In genomic region chr2:128127691-128128292, GRCm38 (mm10) we compare ENCODE assay signal across 8 mouse cellular contexts. TPM values are rescaled to one million over a fixed set of nuclear protein-coding genes. Genes with fewer than 3 reads are reported as not detected.
DNase-seq lines count a peak whose midpoint lies in the region; ATAC-seq and TF ChIP-seq lines count a peak whose summit lies in the region.

No protein-coding gene starts in this region.

- peaks cover 7% of the 10 kb centered on the region; the same call in 1 of the 2 replicates for H3K36me3 ChIP-seq in heart, embryonic 11.5 days (ENCODE audit: control insufficient read depth, insufficient read depth, low read length)
- peaks cover 29% of the 10 kb centered on the region for H3K36me3 ChIP-seq in kidney, embryonic 14.5 days (ENCODE audit: control insufficient read depth, insufficient read depth, low read length)
- peaks cover 37% of the 10 kb centered on the region for H3K36me3 ChIP-seq in liver, embryonic 12.5 days
- no peaks in the 10 kb centered on the region for H3K36me3 ChIP-seq in myocyte (ENCODE audit: control insufficient read depth, insufficient read depth)
- H3K36me3 ChIP-seq in stomach, embryonic 16.5 days (ENCODE audit: control insufficient read depth, insufficient read depth, low read length), result 0 out of 2 replicates have a peak, but pooled peaks cover 7% of the 10 kb centered on the region

- peak; percentile 25; the same call in 1 of the 2 replicates for ATAC-seq in heart, embryonic 11.5 days (replicated peaks; ENCODE audit: insufficient number of reproducible peaks, low FRiP score, low TSS enrichment)
- ATAC-seq in kidney, embryonic 14.5 days (ENCODE audit: low FRiP score, low TSS enrichment), result peak; percentile 3; the same call in 1 of the 2 replicates
- ATAC-seq in liver, embryonic 12.5 days, result peak; percentile 17; the same call in 1 of the 2 replicates
- peak; percentile 35; the same call in 1 of the 2 replicates for ATAC-seq in stomach, embryonic 16.5 days (ENCODE audit: insufficient read depth, low FRiP score)

- peaks cover 15% of the 10 kb centered on the region for H3K27me3 ChIP-seq in heart, embryonic 11.5 days (ENCODE audit: control insufficient read depth, insufficient read depth, low read length)
- peaks cover 6% of the 10 kb centered on the region; the same call in 1 of the 2 replicates for H3K27me3 ChIP-seq in kidney, embryonic 14.5 days (ENCODE audit: control insufficient read depth, insufficient read depth, low read length)
- peaks cover 40% of the 10 kb centered on the region for H3K27me3 ChIP-seq in liver, embryonic 12.5 days (replicated peaks)
- no peaks in the 10 kb centered on the region for H3K27me3 ChIP-seq in myocyte (ENCODE audit: control insufficient read depth, insufficient read depth, insufficient read length)
- H3K27me3 ChIP-seq in stomach, embryonic 16.5 days (ENCODE audit: control insufficient read depth, insufficient read depth, low read length), result peaks cover 12% of the 10 kb centered on the region

- TF ChIP-seq POLR2A in bone marrow, adult 2 months (IDR thresholded peaks at IDR 0.05; ENCODE audit: borderline replicate concordance, control insufficient read depth, low read depth, low read length), result no peak
- TF ChIP-seq POLR2A in embryonic fibroblast, embryonic 13.5 days (IDR thresholded peaks at IDR 0.05; ENCODE audit: low read depth, low read length), result no peak
- no peak for TF ChIP-seq POLR2A in myocyte (IDR thresholded peaks at IDR 0.05; ENCODE audit: insufficient read length, low read depth)

- H3K9me3 ChIP-seq in heart, embryonic 11.5 days (replicated peaks; ENCODE audit: control insufficient read depth, low read length), result no peaks in the 10 kb centered on the region
- H3K9me3 ChIP-seq in kidney, embryonic 14.5 days (ENCODE audit: control insufficient read depth, low read length), result no peaks in the 10 kb centered on the region
- H3K9me3 ChIP-seq in liver, embryonic 12.5 days (replicated peaks), result no peaks in the 10 kb centered on the region
- H3K9me3 ChIP-seq in stomach, embryonic 16.5 days (replicated peaks; ENCODE audit: control insufficient read depth, low read length), result no peaks in the 10 kb centered on the region

- H3K4me2 ChIP-seq in heart, embryonic 11.5 days, result peak overlapping the region; percentile 99
- H3K4me2 ChIP-seq in kidney, embryonic 14.5 days (replicated peaks; ENCODE audit: low read depth, low read length), result peak overlapping the region; percentile 96
- H3K4me2 ChIP-seq in liver, embryonic 12.5 days, result peak overlapping the region; percentile 93
- H3K4me2 ChIP-seq in myocyte (ENCODE audit: low read depth), result peak overlapping the region; percentile 89
- peak overlapping the region; percentile 98 for H3K4me2 ChIP-seq in stomach, embryonic 16.5 days (ENCODE audit: low read depth, low read length)

- H3K4me1 ChIP-seq in bone marrow, adult 2 months (ENCODE audit: control insufficient read depth, insufficient read depth, low read length), result peaks cover 2% of the 10 kb centered on the region
- peaks cover 5% of the 10 kb centered on the region for H3K4me1 ChIP-seq in embryonic fibroblast, embryonic 13.5 days (ENCODE audit: control insufficient read depth, insufficient read depth, low read length)
- peaks cover 17% of the 10 kb centered on the region for H3K4me1 ChIP-seq in heart, embryonic 11.5 days (ENCODE audit: control insufficient read depth, insufficient read depth, low read length)
- H3K4me1 ChIP-seq in kidney, embryonic 14.5 days (ENCODE audit: control insufficient read depth, insufficient read depth, low read length), result peaks cover 35% of the 10 kb centered on the region
- H3K4me1 ChIP-seq in liver, embryonic 12.5 days, result peaks cover 47% of the 10 kb centered on the region
- H3K4me1 ChIP-seq in stomach, embryonic 16.5 days (ENCODE audit: control insufficient read depth, insufficient read depth, low read length), result peaks cover 28% of the 10 kb centered on the region

- peak overlapping the region; percentile 70 for H3K27ac ChIP-seq in bone marrow, adult 2 months (ENCODE audit: control insufficient read depth, insufficient read depth, low read depth, low read length, poor library complexity)
- peak overlapping the region; percentile 12; the same call in 1 of the 2 replicates for H3K27ac ChIP-seq in embryonic fibroblast, embryonic 13.5 days (ENCODE audit: insufficient read depth, low read length)
- H3K27ac ChIP-seq in heart, embryonic 11.5 days (ENCODE audit: low read depth, low read length), result peak overlapping the region; percentile 85
- H3K27ac ChIP-seq in kidney, embryonic 14.5 days (ENCODE audit: low read depth, low read length), result peak overlapping the region; percentile 92
- peak overlapping the region; percentile 76 for H3K27ac ChIP-seq in liver, embryonic 12.5 days
- H3K27ac ChIP-seq in stomach, embryonic 16.5 days (ENCODE audit: low read length), result peak overlapping the region; percentile 93

- H3K9ac ChIP-seq in heart, embryonic 11.5 days (ENCODE audit: low read depth, low read length), result peak overlapping the region; percentile 78
- peak overlapping the region; percentile 89 for H3K9ac ChIP-seq in kidney, embryonic 14.5 days (ENCODE audit: low read depth, low read length)
- H3K9ac ChIP-seq in liver, embryonic 12.5 days, result peak overlapping the region; percentile 75
- peak overlapping the region; percentile 81 for H3K9ac ChIP-seq in stomach, embryonic 16.5 days (ENCODE audit: low read length)

- peak overlapping the region; percentile 37 for H3ac ChIP-seq in myocyte (ENCODE audit: control insufficient read depth, insufficient read length)

- peak overlapping the region; percentile 77 for H3K4me3 ChIP-seq in bone marrow, adult 2 months (replicated peaks; ENCODE audit: control insufficient read depth, low read depth, low read length)
- H3K4me3 ChIP-seq in embryonic fibroblast, embryonic 13.5 days (ENCODE audit: insufficient read depth, low read length), result peak overlapping the region; percentile 68
- H3K4me3 ChIP-seq in heart, embryonic 11.5 days (ENCODE audit: low read depth, low read length), result peak overlapping the region; percentile 57
- H3K4me3 ChIP-seq in kidney, embryonic 14.5 days (ENCODE audit: low read length), result peak overlapping the region; percentile 83
- peak overlapping the region; percentile 75 for H3K4me3 ChIP-seq in liver, embryonic 12.5 days
- peak overlapping the region; percentile 75 for H3K4me3 ChIP-seq in myocyte
- H3K4me3 ChIP-seq in stomach, embryonic 16.5 days (replicated peaks; ENCODE audit: low read length), result peak overlapping the region; percentile 73

- WGBS in bone marrow, adult 2 months, result under 1% methylated on average over 48 of the region's 48 CpGs
- WGBS in heart, embryonic 11.5 days (ENCODE audit: insufficient replicate concordance), result 0% methylated on average over 48 of the region's 48 CpGs
- under 1% methylated on average over 45 of the region's 48 CpGs for WGBS in kidney, embryonic 14.5 days
- under 1% methylated on average over 48 of the region's 48 CpGs for whole genome bisulfite sequencing in liver, embryonic 12.5 days (ENCODE audit: insufficient replicate concordance)
- WGBS in stomach, embryonic 16.5 days, result under 1% methylated on average over 48 of the region's 48 CpGs

- no peak for TF ChIP-seq CTCF in bone marrow, adult 2 months (IDR thresholded peaks at IDR 0.05; ENCODE audit: control insufficient read depth, insufficient read depth, low read length)
- no peak for TF ChIP-seq CTCF in embryonic fibroblast, embryonic 13.5 days (IDR thresholded peaks at IDR 0.05; ENCODE audit: borderline replicate concordance, insufficient read depth, low read length)

- DNase-seq in CD4-positive, CD25-positive, alpha-beta regulatory T cell, adult 2 months (ENCODE audit: low read depth, low spot score), result peak; percentile 68

- H3K79me2 ChIP-seq in myocyte (ENCODE audit: control insufficient read depth, insufficient read depth), result no peaks in the 10 kb centered on the region

TF ChIP-seq in myocyte, 11 proteins besides CTCF, POLR2A, EP300 and RAD21:
- TF ChIP-seq MYOG (IDR thresholded peaks at IDR 0.05; ENCODE audit: control insufficient read depth in 1 of 3, insufficient read depth in 1 of 3, insufficient read length in 2 of 3, low read depth in 2 of 3) (no peak), CEBPB (IDR thresholded peaks at IDR 0.05; ENCODE audit: insufficient read depth, poor library complexity, severe bottlenecking) (no peak), SRF (IDR thresholded peaks at IDR 0.05; ENCODE audit: control insufficient read depth, insufficient read length, low read depth) (no peak), REST (IDR thresholded peaks at IDR 0.05; ENCODE audit: insufficient read depth, insufficient read length) (no peak), MAX (IDR thresholded peaks at IDR 0.05; ENCODE audit: low read depth) (no peak), TCF3 (IDR thresholded peaks at IDR 0.05; ENCODE audit: insufficient read length, low read depth) (no peak), POLR2AphosphoS2 (IDR thresholded peaks at IDR 0.05; ENCODE audit: insufficient read length, low read depth) (no peak), USF1 (IDR thresholded peaks at IDR 0.05; ENCODE audit: low read depth) (no peak), MYOD1 (IDR thresholded peaks at IDR 0.05; ENCODE audit: control insufficient read depth in 1 of 3, insufficient read length in 2 of 3, low read depth in 2 of 3) (no peak), TCF12 (IDR thresholded peaks at IDR 0.05; ENCODE audit: insufficient read depth, poor library complexity, severe bottlenecking) (no peak), E2F4 (IDR thresholded peaks at IDR 0.05; ENCODE audit: insufficient read depth) (no peak)

RNA-seq across cellular contexts. Expression of gene Bcl2l11, which starts 2.0 kb away (rescaled TPM):
- polyA plus RNA-seq in bone marrow, adult 2 months (2011; ENCODE audit: insufficient read depth, insufficient read length, low replicate concordance, missing spikeins), result 7.6 and 10.2 TPM in 2 replicates
- polyA plus RNA-seq in embryonic fibroblast, embryonic 13.5 days (2011; ENCODE audit: insufficient read length, low read depth, missing spikeins), result 16.4 and 22.3 TPM in 2 replicates
- 11.3 and 15.2 TPM in 2 replicates for polyA plus RNA-seq in heart, embryonic 11.5 days (2014; fragmentation: Nextera tagmentation; extraction: Ambion mirVana)
- polyA plus RNA-seq in kidney, embryonic 14.5 days (2014; fragmentation: Nextera tagmentation; extraction: Ambion mirVana), result 20.0 and 31.6 TPM in 2 replicates
- 9.4 and 9.7 TPM in 2 replicates for polyA plus RNA-seq in liver, embryonic 12.5 days (2016; fragmentation: Nextera tagmentation; extraction: Ambion mirVana)
- polyA plus RNA-seq in myocyte (2012; fragmentation: generic; extraction: Trizol), result 4.9 TPM
- polyA plus RNA-seq in stomach, embryonic 16.5 days (2015; fragmentation: Nextera tagmentation; extraction: Ambion mirVana), result 14.1 and 14.3 TPM in 2 replicates

Comparison
In these comparisons a context has a peak if more than half of its experiments do, and no peak if none do; other contexts are left out.
1. Peak in every context shown above with its lines: DNase-seq, ATAC-seq, H3K4me3 ChIP-seq and H3K27ac ChIP-seq.
2. H3K27ac ChIP-seq: peak in every context shown above with its lines; median percentile 93 in stomach, embryonic 16.5 days; 92 in kidney, embryonic 14.5 days; 85 in heart, embryonic 11.5 days; 76 in liver, embryonic 12.5 days; 70 in bone marrow, adult 2 months; 12 in embryonic fibroblast, embryonic 13.5 days.